Mouse (Mus musculus) spleen, adult 18-20 months (tissue): Measurements from ENCODE around the gene Dmgdh.

Source experiments
- DNase-seq, 2 experiments: peaks; one replicate each; pipeline ENCODE4 v3.0.0; 2022; ENCODE audit warnings: mixed read lengths in 2 of 2

The Dmgdh gene

GRCm38 (mm10) chr13:93674131-93674561 lies at the start of gene Dmgdh, which contains the start of gene Bhmt2:
Dmgdh (plus strand) TSS chr13:93674433.
Bhmt2 (minus strand) TSS chr13:93674302.
- DNase-seq: no peak

GRCm38 (mm10) chr13:93628861-93629260 lies 45.4 kb upstream of the Dmgdh start:
- DNase-seq: no peak

- no peak for DNase-seq
Measured at GRCm38 (mm10) chr13:93630941-93631705, 43.1 kb upstream of the Dmgdh start.

- DNase-seq: no peak
Measured at GRCm38 (mm10) chr13:93632927-93633326, 41.3 kb upstream of the Dmgdh start.

GRCm38 (mm10) chr13:93636561-93636960 lies 37.7 kb upstream of the Dmgdh start:
- DNase-seq: no peak

- no peak for DNase-seq
Measured at GRCm38 (mm10) chr13:93637282-93638245, 36.7 kb upstream of the Dmgdh start, which contains the start of gene Bhmt. Bhmt (minus strand) TSS chr13:93637961.

GRCm38 (mm10) chr13:93639636-93640035 lies 34.6 kb upstream of the Dmgdh start:
- DNase-seq: no peak

GRCm38 (mm10) chr13:93648387-93649130 lies 25.7 kb upstream of the Dmgdh start:
- DNase-seq: no peak

GRCm38 (mm10) chr13:93653382-93653781 lies 20.9 kb upstream of the Dmgdh start:
- no peak for DNase-seq

GRCm38 (mm10) chr13:93657941-93658340 lies 16.3 kb upstream of the Dmgdh start:
- DNase-seq: no peak

GRCm38 (mm10) chr13:93667586-93667985 lies 6.6 kb upstream of the Dmgdh start:
- DNase-seq: no peak

GRCm38 (mm10) chr13:93672371-93672770 lies 1.9 kb upstream of the Dmgdh start:
- no peak for DNase-seq

GRCm38 (mm10) chr13:93673296-93673695 lies 937 bp upstream of the Dmgdh start:
- no peak for DNase-seq

GRCm38 (mm10) chr13:93676864-93677263 lies 2.6 kb downstream of the Dmgdh start:
- DNase-seq: no peak

GRCm38 (mm10) chr13:93683336-93683735 lies 9.1 kb downstream of the Dmgdh start:
- DNase-seq: no peak

- no peak for DNase-seq
Measured at GRCm38 (mm10) chr13:93685226-93685625, 11.0 kb downstream of the Dmgdh start.

- no peak for DNase-seq
Measured at GRCm38 (mm10) chr13:93687321-93687720, 13.1 kb downstream of the Dmgdh start.

GRCm38 (mm10) chr13:93689566-93689965 lies 15.3 kb downstream of the Dmgdh start:
- DNase-seq: no peak

GRCm38 (mm10) chr13:93690821-93691220 lies 16.6 kb downstream of the Dmgdh start:
- no peak for DNase-seq

GRCm38 (mm10) chr13:93698866-93699265 lies 24.6 kb downstream of the Dmgdh start:
- DNase-seq: no peak

GRCm38 (mm10) chr13:93705697-93706096 lies 31.5 kb downstream of the Dmgdh start:
- DNase-seq: no peak

GRCm38 (mm10) chr13:93707271-93707670 lies 33.0 kb downstream of the Dmgdh start:
- DNase-seq: no peak

- no peak for DNase-seq
Measured at GRCm38 (mm10) chr13:93710325-93710724, 36.1 kb downstream of the Dmgdh start.
